Mouse (Mus musculus): ENCODE data around the gene Tfeb.

The Tfeb gene

DNA sequence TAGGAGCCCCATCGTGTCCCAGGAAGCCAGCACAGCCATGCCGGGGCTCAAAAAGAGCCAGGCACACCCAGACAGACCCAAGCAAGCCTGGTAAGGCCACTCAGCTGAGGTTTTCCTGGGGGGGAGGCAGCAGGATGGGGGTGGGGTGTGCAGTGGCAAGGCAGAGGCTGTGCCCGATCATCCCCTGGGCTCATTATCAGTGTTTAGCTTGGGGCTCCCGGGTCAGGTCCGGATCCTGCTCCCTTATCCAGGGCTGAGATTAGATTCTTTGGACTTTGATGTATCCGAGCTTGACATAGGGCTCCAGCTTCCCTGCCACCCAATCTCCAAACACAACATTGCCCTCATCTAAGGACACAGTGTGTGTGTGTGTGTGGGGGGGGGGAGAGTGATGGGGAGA is 24.9 kb upstream of the Tfeb start:
- no peak for DNase-seq (ENCODE audit: low spot score in 2 of 2)

DNA sequence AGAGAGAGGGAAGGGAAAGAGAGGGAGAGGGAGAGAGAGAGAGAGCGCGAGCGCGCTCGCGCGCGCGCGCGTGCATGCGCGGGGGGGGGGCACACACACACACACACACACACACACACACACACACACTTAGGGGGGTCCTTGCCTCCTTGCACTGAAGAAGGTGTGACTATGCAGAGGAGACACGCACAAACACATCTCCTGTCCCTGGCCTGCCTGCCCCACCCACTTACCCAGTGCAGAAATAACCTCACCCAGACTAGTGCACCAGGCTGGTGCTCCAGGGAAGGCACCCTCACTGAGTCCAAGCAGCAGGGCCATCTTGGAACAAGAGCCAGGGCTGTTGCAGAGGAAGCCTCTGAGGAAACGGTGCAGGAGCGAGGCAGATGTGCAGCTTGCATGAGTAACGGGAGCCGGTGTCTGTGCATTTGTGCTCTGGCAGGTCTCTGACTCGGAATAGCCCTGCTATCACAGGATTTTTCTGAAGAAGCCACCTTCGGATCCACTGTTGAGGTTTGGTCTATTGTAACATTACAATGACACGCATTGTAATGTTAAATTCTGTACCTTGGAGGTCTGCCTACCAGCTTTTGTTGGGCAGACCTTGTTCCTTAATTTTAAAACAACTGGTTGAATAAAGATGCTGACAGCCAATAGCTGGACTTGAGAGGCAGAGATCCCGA is 23.8 kb upstream of the Tfeb start:
- no peak for DNase-seq (ENCODE audit: low spot score in 2 of 2)

DNA sequence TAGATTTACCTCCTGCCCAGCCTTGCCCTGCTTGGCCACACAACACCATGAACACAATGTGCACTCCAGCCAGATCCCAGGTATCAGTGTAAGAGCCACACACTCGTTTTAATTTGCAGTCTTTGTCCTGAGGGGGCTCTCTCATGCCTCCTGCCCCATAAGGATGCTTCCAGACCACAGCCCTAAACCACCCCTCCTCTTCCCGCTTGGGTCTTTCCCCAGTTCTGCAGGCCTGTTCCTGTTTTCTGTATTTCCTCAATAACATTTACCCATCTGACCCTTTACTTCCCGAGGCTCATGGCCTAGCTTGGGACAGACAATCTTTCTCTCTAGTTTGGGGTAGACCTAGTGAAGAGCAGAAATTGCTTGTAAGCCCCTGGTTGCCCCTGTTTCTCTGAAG is 21.8 kb upstream of the Tfeb start:
- DNase-seq (ENCODE audit: low spot score in 2 of 2) = no peak

DNA sequence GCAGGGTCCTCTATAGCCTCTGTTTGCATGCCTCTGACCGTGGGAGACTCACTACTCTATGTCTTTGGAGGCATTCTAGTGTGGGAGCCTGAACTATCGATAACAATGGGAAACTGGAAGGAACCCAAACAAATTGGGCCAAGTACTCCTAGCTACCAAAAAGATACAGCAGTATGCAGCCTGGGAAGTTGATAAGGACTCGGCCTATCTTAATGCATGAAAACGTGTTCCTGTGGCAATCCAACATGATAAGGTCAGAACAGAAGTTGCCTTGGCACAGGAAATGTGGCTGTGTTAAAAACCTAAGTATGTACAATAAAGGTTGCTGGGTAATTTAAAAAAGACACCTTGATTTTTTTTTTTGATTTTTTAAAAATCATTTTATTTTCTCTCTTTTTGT is 15.6 kb upstream of the Tfeb start:
- no peak for DNase-seq (ENCODE audit: low spot score in 2 of 2)

DNA sequence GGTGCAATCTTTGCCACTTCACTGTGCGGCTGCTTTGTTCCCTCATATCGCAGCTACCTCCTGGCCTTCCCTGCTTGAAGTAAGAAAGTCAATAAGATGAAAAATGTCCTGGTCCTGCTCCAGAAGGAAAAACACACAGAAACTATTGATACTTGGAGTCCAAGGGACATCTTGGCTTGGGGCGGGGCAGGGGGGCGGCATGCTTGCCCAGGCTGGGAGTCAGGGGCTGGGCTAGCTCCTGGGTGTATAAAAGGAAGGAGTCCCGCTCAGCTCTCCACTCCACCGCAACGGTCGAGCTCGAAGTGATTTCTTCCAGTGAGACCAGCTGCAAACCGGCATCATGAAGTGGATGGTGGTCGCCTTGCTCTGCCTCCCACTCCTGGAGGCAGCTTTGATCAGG is 10.3 kb upstream of the Tfeb start, which contains the start of gene Pgc:
Gene Pgc, plus strand, starts transcription at position 277 of the 400 bp plus-strand sequence.
- no peak for DNase-seq (ENCODE audit: low spot score in 2 of 2)

DNA sequence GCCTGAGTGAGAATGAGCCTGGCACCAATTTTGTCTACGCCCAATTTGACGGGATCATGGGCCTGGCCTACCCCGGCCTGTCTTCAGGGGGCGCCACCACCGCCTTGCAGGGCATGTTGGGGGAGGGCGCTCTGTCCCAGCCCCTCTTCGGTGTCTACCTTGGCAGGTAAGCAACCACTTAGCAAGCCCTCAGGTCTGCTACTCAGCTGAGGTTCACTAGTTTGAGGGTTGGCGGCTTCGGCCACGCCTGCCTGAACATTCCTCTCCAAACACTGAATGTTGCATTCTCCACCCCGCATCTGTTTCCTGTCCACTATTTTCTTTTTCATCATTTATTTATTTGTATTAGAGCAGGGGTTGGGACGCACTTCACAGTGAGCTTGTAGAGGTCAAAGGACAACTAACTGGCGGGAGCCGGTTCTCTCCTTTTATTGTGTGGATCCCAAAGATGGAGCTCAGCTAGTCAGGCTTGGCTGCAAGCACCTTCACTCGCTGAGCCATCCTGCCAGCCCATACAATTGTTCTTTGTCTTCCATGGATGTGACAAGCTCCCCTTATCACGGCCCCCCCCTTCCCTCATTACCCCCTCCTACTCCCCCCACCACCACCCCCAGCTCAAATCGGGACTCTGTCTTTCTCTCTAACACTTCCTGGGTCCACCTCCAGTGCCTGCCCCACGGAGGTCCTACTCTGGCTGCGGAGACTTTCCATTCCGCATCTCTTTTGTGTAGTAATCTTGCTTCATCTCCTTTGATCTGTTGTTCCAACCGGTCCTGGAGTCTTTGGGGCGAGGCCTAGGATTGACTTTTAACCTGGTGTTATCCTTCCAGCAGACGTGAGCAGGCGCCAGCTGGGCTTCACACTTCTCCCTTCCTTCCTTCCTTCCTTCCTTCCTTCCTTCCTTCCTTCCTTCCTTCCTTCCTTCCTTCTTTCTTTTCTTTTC is 5.9 kb upstream of the Tfeb start:
- DNase-seq (ENCODE audit: low spot score in 2 of 2) = no peak

DNA sequence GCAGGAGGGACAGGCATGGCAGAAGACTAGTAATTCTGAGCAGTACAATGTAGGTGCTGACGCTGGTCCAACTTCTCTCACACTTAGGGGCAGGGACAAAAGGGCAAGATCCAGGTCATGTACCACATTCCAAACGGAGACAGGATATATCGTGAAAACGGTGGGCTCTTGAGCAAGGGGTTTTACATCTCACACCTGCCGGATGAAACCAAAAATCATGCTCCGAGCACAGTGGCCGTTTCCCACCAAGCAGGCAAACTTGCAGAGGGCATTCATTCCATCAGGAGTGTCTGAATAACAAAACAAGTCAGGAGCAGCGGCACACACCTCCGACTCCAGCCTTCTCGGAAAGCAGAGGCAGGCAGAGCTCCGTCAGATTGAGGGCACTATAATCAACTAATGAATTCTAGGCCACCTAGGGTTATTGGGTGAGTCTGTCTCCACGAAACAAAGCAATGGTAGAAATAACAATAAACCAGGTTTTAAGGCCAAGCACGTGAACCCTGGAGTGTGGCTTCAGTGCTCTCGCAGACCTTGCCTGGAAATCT is 1.2 kb upstream of the Tfeb start:
- no peak for DNase-seq (ENCODE audit: low spot score in 2 of 2)

DNA sequence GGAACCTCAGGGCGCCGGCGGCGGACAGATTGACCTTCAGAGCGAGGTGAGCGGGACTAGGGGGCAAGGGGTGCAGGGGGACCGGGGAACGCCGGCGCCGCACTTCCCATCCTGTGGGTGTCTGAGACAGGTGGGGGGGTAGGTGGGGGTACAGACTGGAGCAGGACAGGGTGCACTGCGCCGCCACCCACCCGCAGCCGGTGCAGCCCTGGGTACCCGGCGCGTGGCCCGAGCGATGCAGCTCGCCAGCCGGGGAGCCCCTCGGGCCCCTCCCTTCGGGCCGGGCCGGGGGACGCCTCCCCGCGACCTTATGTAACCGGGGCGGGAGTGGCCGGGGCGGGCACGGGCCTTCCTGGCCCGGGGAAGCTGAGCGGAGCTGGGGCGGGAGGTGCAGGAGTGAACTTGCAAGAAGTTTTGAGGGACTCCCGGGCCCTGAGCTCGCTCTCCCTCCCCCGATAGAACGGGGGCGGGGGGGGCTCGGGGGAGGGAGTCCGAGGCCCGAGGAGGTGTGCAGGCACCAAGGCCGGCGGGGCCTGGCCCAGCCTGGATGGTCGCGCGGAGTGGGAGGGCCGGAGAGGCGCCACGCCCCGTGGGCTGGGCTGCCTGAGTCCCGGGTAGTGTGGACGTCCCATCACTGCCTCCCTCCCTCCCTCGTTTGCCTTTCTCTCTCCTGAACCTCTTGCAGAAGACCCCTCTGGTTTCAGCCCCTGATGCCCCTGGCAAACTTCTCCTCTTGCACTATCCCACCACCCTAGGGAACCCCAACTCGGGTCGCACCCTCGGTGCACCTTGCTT is 638 bp downstream of the Tfeb start:
- peak; percentile 53 to 75 for DNase-seq (ENCODE audit: low spot score in 2 of 2)

DNA sequence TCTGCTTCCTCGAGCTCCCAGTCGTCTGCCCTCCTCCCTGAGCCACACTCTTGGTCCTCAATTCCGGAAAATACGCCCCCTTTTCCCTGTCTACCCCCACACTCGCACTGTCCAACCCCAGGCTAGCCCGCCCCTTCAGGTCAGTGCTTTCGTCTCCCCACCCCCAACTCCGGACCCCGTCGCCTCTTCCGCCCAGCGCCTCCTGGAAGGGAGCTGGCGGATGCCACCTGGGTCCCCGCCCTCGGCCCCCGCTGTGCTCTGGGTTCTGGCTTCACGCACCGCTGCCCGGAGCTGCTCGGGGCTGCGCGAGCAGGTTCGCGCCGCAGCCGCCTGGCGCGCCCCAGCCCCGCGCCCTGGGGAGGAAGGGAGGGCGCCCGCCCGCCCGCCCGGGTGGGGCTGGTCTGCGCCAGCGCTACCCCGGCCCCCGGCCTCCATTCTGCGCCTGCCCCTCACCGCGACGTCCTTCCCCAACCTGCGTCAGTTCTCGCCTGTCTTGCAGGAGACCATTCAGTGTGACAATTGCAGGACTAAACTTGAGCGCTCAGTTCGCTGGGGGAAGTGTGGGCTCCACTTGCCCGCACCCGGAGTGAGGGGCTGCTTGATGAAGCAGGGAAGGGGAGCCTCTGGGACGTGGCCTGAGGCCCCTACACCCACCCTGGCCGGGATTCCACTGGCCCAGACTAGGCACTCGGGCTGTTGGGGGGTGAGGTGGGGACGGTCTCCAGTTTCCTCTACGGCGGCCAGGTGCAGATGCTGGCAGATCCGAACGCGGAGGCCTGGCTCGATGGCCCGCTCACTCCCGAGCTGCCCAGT is 1.4 kb downstream of the Tfeb start:
- DNase-seq (ENCODE audit: low spot score in 2 of 2) = peak in 1 of 2 experiments; percentile 5

DNA sequence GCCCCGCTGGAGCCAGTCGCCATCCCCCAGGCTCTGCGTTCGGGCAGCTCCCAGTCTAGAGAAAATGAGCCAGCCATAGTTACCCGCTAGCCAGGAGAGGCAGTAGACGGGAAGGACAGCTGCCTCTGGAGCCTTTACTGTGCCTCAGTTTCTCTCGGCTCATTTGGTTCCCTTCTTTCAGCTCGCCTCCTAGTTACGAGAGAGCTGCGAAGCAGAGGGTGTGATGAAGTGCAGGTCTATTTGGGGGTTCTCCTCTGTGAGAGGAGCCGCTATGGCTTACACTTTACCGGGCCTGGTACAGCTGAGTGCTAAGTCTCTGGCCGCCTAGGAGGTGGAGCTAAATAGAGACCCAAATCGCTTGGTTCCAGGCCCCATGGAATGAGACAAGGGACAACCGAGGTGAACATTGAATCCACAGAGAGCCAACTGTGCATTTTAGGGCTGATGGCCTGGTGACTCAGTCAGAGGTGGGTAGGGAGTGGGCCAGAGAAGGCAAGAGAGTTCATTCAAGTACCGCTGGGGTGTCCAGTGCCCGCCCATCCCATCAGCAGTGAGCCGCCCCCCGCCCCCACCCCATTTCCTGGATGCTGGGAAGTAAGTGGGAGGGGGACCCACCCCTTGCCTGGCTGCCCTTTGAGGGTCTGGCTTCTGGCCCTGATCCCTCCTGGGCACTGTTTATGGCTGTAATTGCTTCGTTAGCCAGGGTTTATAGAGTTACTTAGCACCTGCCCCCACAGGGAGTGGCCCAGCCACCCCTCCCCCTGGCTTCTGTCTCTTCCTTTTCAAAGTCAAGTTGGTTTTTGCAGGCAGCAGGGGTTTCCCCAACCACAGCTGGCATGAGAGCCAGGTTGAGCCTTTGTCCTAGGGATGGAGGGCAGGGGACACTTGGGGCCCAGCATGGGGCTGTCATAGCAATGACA is 2.3 kb downstream of the Tfeb start:
- DNase-seq (ENCODE audit: low spot score in 2 of 2) = no peak

DNA sequence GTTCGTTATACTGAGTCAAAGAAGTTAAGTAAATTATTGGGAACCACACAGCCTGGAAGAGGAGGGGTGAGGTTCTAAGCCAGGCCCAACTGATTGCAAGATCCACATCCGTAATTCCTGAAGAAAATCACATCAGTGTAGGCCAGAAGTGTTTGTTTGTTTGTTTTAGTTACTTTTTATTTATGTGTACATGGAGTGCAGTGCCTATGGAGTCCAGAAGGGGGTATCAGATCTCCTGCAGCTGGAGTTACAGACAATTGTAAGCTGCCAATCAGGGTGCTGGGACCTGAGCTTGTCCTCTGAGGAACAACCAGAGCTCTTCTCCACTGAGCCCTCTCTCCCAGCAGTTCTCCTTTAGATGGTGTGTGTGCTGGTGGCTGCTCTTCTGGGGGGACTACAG is 3.4 kb downstream of the Tfeb start:
- DNase-seq (ENCODE audit: low spot score in 2 of 2) = no peak

DNA sequence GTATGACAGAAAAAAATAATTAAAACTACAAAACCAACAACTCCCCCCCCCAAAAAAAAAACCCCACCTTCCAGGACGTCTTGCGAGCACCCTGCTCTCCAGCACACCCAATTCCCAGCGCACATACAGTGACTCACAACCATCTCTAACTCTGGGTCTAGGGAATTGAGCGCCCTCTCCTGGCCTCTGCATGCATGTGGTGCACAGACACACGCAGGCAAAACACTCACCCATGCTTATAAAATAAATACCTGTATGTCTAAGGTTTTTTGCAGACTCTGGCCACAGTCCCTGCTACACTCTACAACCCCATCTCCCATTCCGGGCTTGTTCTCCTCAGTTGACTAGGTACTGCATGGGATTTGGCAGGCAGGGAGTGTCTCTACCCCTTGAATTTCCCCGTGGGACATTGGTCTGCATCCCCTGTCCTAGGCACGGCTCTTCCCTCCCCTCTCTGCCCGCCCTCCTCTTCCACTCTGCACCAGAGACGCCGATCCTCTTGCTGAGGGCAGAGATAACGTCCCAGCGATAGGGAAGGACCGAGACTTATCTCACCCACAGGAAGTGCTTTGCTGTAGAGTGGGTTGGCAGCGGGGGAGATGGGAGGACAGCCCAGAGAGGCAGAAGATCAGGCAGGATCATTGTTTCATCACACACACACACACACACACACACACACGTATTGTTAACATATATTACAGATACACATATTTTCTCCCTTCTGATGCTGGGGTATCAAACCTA is 6.3 kb downstream of the Tfeb start:
- no peak for DNase-seq (ENCODE audit: low spot score in 2 of 2)

DNA sequence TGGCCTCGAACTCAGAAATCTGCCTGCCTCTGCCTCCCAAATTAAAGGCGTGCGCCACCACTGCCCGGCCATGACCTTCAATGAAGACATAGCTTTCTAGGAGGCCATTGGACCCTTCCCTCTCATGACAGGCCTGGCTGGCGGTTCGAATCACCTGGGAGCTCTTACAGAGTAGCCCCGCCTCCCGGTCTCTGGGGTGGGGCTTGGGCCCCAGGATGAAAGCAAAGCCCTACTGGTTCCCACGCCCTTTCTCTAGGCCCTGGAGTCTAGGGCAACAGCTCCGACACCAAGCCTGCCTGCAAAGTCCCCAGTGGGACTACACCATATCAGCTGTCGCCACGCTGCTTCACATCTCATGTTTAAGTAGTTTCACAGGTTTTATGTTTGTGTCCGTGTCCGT is 7.3 kb downstream of the Tfeb start:
- no peak for DNase-seq (ENCODE audit: low spot score in 2 of 2)

DNA sequence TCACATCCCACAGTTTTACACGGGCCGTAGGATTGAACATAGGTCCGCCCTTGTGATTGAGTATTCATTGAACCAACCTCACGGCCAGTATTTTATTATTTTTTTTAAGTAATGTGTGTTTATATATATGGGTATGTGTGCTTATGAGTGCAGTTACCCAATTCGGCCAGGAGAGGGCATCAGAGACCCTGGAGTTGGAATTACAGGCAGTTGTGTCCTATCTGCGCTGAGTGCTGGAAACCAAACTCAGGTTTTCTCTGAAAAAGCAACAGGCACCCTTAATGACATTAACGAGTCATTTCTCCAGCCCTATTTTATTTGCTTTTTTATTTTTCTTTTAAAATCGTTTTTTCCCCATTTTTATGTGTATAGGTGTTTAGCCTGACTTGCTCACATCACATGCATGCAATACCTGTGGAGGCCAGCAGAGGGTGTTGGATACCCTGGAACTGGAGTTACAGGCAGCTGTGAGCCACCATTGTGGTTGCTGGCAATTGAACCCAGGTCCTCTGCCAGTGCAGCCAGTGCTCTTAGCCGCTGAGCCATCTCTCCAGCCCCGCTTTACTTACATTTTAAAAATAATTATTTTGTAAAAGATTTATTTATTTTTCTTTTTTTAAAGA is 8.0 kb downstream of the Tfeb start:
- DNase-seq (ENCODE audit: low spot score in 2 of 2) = no peak

DNA sequence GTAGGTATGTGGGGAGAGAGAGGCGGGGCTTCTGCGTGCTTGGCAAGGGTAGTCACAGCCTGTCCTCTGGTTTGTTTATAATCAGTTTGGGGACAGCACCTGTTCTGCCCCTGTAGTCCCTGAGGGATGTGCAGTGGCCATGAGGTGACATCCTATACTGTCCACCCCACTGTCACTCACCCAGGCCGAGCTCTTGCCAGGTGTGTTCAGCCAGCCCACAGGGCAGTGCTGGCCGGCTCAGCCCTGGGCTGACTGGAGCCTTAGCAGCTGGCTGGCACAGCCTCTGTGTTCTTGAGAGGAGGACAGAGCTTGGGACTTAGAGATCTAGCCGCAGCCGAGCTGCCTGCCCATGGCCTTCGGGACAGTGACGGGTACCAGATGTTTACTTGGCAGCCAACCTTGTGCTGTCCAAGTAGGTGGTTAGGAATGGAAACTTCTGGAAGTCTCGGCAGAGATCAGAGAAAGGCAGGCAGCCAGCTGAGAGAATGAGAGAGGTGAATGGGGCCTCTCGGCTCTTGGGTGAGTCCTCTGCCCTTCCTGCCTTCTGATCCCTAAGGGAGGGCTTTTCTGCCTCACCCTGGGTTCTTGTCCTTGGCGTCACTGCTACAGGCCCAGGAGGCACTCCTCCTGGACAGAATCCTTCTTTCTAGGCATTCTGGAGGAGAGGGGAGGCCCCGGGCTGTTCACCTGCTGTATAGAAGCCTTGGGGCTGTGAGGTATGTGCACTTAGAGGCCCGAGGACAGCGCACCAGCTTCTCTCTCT is 12.1 kb downstream of the Tfeb start:
- no peak for DNase-seq (ENCODE audit: low spot score in 2 of 2)

DNA sequence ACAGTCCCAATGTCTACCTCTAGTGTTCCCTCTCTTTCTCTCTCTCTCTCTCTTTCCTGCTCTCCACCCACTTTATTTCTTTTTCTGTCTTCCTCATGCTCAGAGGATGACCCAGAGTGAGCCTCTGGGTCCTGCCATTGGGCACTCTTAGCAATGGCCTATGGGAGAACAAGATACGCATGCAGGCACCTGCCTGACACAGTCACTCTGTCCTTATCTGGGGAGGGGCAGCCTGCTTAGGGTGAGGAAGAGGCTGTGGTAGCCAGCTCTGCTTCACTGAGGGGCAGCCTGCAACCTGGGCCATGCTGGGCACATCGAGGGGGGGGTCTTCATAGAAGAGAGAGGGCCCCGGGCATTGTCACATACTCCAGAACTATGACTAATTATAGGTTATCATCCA is 12.8 kb downstream of the Tfeb start:
- no peak for DNase-seq (ENCODE audit: low spot score in 2 of 2)

DNA sequence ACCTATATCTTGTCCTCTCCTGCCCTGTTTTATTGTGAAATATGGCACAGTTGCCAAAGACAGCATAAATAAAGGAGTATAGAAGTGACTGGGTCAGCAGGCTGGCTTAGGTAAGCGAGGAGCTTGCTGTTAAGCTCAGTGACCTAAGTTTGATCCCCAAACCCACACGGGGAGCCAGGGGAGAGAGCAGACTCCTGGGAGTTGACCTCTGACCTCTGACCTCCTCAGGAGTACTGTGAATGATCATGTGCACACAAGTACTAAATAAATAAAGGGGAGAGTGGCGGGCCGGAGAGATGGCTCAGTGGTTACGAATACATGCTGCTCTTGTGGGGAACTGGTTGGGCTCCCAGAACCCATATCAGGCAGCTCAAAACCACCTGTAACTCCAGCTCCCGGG is 13.3 kb downstream of the Tfeb start:
- no peak for DNase-seq (ENCODE audit: low spot score in 2 of 2)

DNA sequence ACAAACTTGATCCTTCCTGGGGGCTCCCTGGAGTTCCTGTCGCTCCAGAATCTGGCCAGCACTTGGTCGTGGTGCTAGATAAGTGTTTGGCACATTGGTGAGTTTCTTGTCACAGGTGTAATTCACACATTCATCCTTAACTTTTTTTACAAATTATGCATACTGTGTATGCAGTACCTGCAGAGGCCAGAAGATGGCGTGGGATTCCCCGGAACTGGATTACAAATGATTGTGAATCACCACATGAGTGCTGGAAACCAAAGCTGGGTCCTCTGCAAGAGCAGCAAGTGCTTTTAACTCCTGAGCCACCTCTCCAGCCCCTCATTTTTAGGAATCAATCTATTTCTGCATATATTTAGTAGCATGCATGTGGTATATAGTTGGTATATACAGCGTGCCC is 15.0 kb downstream of the Tfeb start:
- DNase-seq (ENCODE audit: low spot score in 2 of 2) = no peak
